Mouse (Mus musculus) limb, embryonic 15.5 days (tissue): ENCODE measurements around the gene Cers6. TPM values are rescaled to one million over a fixed set of nuclear protein-coding genes. Genes with fewer than 3 reads are reported as not detected.

ENCODE experiments used
- ATAC-seq: fragments of 200-750 bp; cut with Nextera tagmentation; 2 replicates; pipeline ENCODE4 v1.8.0; 2017; ENCODE audit warnings: low read depth, moderate TSS enrichment; ENCODE audit not compliant: insufficient number of reproducible peaks, low FRiP score, low TSS enrichment
- H3K27ac ChIP-seq: fragments of 300-500 bp; sonication (generic); 2 replicates; pipeline ENCODE4 v1.5.1; 2015; ENCODE audit warnings: moderate library complexity, mild to moderate bottlenecking, inconsistent platforms
- H3K27me3 ChIP-seq: fragments of 300-500 bp; sonication (generic); 2 replicates; pipeline ENCODE4 v1.6.1; 2015; ENCODE audit warnings: inconsistent platforms
- H3K36me3 ChIP-seq: fragments of 300-500 bp; sonication (generic); 2 replicates; pipeline ENCODE4 v1.6.1; 2015; ENCODE audit warnings: inconsistent platforms
- H3K4me1 ChIP-seq: fragments of 300-500 bp; sonication (generic); 2 replicates; pipeline ENCODE4 v1.6.1; 2015; ENCODE audit warnings: inconsistent platforms
- H3K4me2 ChIP-seq: fragments of 300-500 bp; sonication (generic); 2 replicates; pipeline ENCODE4 v1.6.1; 2015; ENCODE audit warnings: mild to moderate bottlenecking, inconsistent platforms
- H3K4me3 ChIP-seq: fragments of 300-500 bp; sonication (generic); 2 replicates; pipeline ENCODE4 v1.5.1; 2015; ENCODE audit warnings: mild to moderate bottlenecking, inconsistent platforms
- H3K9ac ChIP-seq: fragments of 300-500 bp; sonication (generic); 2 replicates; pipeline ENCODE4 v1.6.1; 2015; ENCODE audit warnings: inconsistent platforms
- H3K9me3 ChIP-seq: fragments of 300-500 bp; sonication (generic); 2 replicates; pipeline ENCODE4 v1.6.1; 2016; ENCODE audit warnings: inconsistent platforms
- WGBS: fragments of 180-500 bp; shearing (Covaris S2); methylation state at CpG from one replicate; pipeline ENCODE4 v1.1.7; 2015; 5-methylcytosine and 5-hydroxymethylcytosine counted together
- polyA plus RNA-seq: library from polyadenylated mRNA; unstranded; fragments of >200 nt; fragmentation: Nextera tagmentation; extraction: Ambion mirVana; gene quantifications from 2 replicates; pipeline ENCODE4 v1.2.1, GENCODE M21; 2015

Gene Cers6
- polyA plus RNA-seq, 1 experiment from 2014 or later: 27.6 TPM

GRCm38 (mm10) chr2:68862464-68863266, 1.4 kb downstream of the Cers6 start:
- Histone ChIP-seq H3K4me1 (peaks cover 11% of the 10 kb centered on the region; the same call in 1 of the 2 replicates), H3K4me2 (peak overlapping the region; percentile 79), H3K27ac (no peak overlapping the region; the same call in 1 of the 2 replicates), H3K9ac (peak overlapping the region; percentile 81), H3K36me3 (no peaks in the 10 kb centered on the region), H3K4me3 (peak overlapping the region; percentile 68), H3K27me3 (no peaks in the 10 kb centered on the region; the same call in 1 of the 2 replicates), H3K9me3 (no peaks in the 10 kb centered on the region)
- WGBS: 9% methylated on average over 15 of the region's 15 CpGs
- ATAC-seq: no peak

GRCm38 (mm10) chr2:68863561-68863960, 2.3 kb downstream of the Cers6 start:
- no peak overlapping the region for H3K27ac ChIP-seq
- 30% methylated on average over 6 of the region's 6 CpGs for WGBS
- no peaks in the 10 kb centered on the region; the same call in 1 of the 2 replicates for H3K27me3 ChIP-seq
- H3K4me1 ChIP-seq: peaks cover 11% of the 10 kb centered on the region; the same call in 1 of the 2 replicates
- H3K9me3 ChIP-seq: no peaks in the 10 kb centered on the region
- peak overlapping the region; percentile 68 for H3K4me3 ChIP-seq
- peak overlapping the region; percentile 79; the same call in 1 of the 2 replicates for H3K4me2 ChIP-seq
- no peak for ATAC-seq
- no peak overlapping the region for H3K9ac ChIP-seq
- no peaks in the 10 kb centered on the region for H3K36me3 ChIP-seq

- Histone ChIP-seq H3K4me2 (no peak overlapping the region), H3K36me3 (no peaks in the 10 kb centered on the region), H3K4me3 (no peak overlapping the region), H3K9me3 (no peaks in the 10 kb centered on the region), H3K27me3 (no peaks in the 10 kb centered on the region; the same call in 1 of the 2 replicates), H3K4me1 (peaks cover 11% of the 10 kb centered on the region; the same call in 1 of the 2 replicates), H3K27ac (no peak overlapping the region), H3K9ac (no peak overlapping the region)
- WGBS: 69% methylated on average over 2 of the region's 2 CpGs
- no peak for ATAC-seq
These were observed 3.1 kb downstream of the Cers6 start for GRCm38 (mm10) chr2:68864366-68864765.

- ATAC-seq: no peak
- no peak overlapping the region for H3K4me3 ChIP-seq
- no peak overlapping the region for H3K4me2 ChIP-seq
- no peaks in the 10 kb centered on the region for H3K9me3 ChIP-seq
- H3K36me3 ChIP-seq: no peaks in the 10 kb centered on the region
- WGBS: 64% methylated on average over 4 of the region's 4 CpGs
- H3K4me1 ChIP-seq: peaks cover 5% of the 10 kb centered on the region; the same call in 1 of the 2 replicates
- H3K27me3 ChIP-seq: no peaks in the 10 kb centered on the region
- H3K9ac ChIP-seq: no peak overlapping the region
- no peak overlapping the region for H3K27ac ChIP-seq
These were observed 5.9 kb downstream of the Cers6 start for GRCm38 (mm10) chr2:68867148-68867547.

- no peak overlapping the region for H3K4me2 ChIP-seq
- H3K36me3 ChIP-seq: no peaks in the 10 kb centered on the region
- H3K4me1 ChIP-seq: peaks cover 8% of the 10 kb centered on the region; the same call in 1 of the 2 replicates
- no peaks in the 10 kb centered on the region for H3K27me3 ChIP-seq
- H3K4me3 ChIP-seq: no peak overlapping the region
- no peak overlapping the region for H3K9ac ChIP-seq
- H3K27ac ChIP-seq: no peak overlapping the region
- no peaks in the 10 kb centered on the region for H3K9me3 ChIP-seq
- 76% methylated on average over 17 of the region's 17 CpGs for WGBS
- ATAC-seq: no peak
These were observed 9.9 kb downstream of the Cers6 start for GRCm38 (mm10) chr2:68870999-68871780.

GRCm38 (mm10) chr2:68873086-68873485, 11.8 kb downstream of the Cers6 start:
- Histone ChIP-seq H3K36me3 (no peaks in the 10 kb centered on the region), H3K4me1 (peaks cover 8% of the 10 kb centered on the region; the same call in 1 of the 2 replicates), H3K4me3 (no peak overlapping the region), H3K9ac (no peak overlapping the region), H3K9me3 (no peaks in the 10 kb centered on the region), H3K27ac (no peak overlapping the region), H3K27me3 (no peaks in the 10 kb centered on the region), H3K4me2 (no peak overlapping the region)
- ATAC-seq: no peak
- WGBS: 78% methylated on average over 6 of the region's 6 CpGs

GRCm38 (mm10) chr2:68873653-68874441, 12.6 kb downstream of the Cers6 start:
- H3K9ac ChIP-seq: no peak overlapping the region
- 62% methylated on average over 15 of the region's 15 CpGs for WGBS
- no peaks in the 10 kb centered on the region for H3K36me3 ChIP-seq
- no peak overlapping the region for H3K27ac ChIP-seq
- H3K4me3 ChIP-seq: no peak overlapping the region
- no peaks in the 10 kb centered on the region for H3K27me3 ChIP-seq
- H3K9me3 ChIP-seq: no peaks in the 10 kb centered on the region
- H3K4me1 ChIP-seq: peaks cover 8% of the 10 kb centered on the region; the same call in 1 of the 2 replicates
- H3K4me2 ChIP-seq: no peak overlapping the region
- ATAC-seq: no peak

GRCm38 (mm10) chr2:68874575-68874974, 13.3 kb downstream of the Cers6 start:
- no peaks in the 10 kb centered on the region for H3K27me3 ChIP-seq
- H3K4me1 ChIP-seq: peaks cover 8% of the 10 kb centered on the region; the same call in 1 of the 2 replicates
- H3K9ac ChIP-seq: no peak overlapping the region
- no peaks in the 10 kb centered on the region for H3K36me3 ChIP-seq
- 79% methylated on average over 6 of the region's 6 CpGs for WGBS
- no peak for ATAC-seq
- no peak overlapping the region for H3K4me2 ChIP-seq
- no peaks in the 10 kb centered on the region for H3K9me3 ChIP-seq
- no peak overlapping the region for H3K27ac ChIP-seq
- H3K4me3 ChIP-seq: no peak overlapping the region

- Histone ChIP-seq H3K36me3 (no peaks in the 10 kb centered on the region), H3K27me3 (no peaks in the 10 kb centered on the region), H3K9ac (no peak overlapping the region), H3K4me3 (no peak overlapping the region), H3K27ac (no peak overlapping the region), H3K9me3 (no peaks in the 10 kb centered on the region), H3K4me2 (no peak overlapping the region), H3K4me1 (peaks cover 4% of the 10 kb centered on the region; the same call in 1 of the 2 replicates)
- ATAC-seq: no peak
- 85% methylated on average over 4 of the region's 4 CpGs for WGBS
These were observed 17.9 kb downstream of the Cers6 start for GRCm38 (mm10) chr2:68879071-68879651.

GRCm38 (mm10) chr2:68884573-68884972, 23.3 kb downstream of the Cers6 start:
- no peak overlapping the region for H3K4me3 ChIP-seq
- no peaks in the 10 kb centered on the region for H3K9me3 ChIP-seq
- H3K9ac ChIP-seq: no peak overlapping the region

GRCm38 (mm10) chr2:68885206-68885605, 24.0 kb downstream of the Cers6 start:
- H3K27me3 ChIP-seq: no peaks in the 10 kb centered on the region
- no peak for ATAC-seq
- peaks cover 27% of the 10 kb centered on the region for H3K4me1 ChIP-seq
- no peak overlapping the region for H3K4me3 ChIP-seq
- no peaks in the 10 kb centered on the region for H3K9me3 ChIP-seq
- no peak overlapping the region for H3K9ac ChIP-seq
- no peaks in the 10 kb centered on the region for H3K36me3 ChIP-seq
- H3K4me2 ChIP-seq: 0 out of 2 replicates have a peak overlapping the region, but pooled peaks have one; percentile 5
- no peak overlapping the region for H3K27ac ChIP-seq
- WGBS: 89% methylated on average over 2 of the region's 2 CpGs

More at GRCm38 (mm10) chr2:68884573-68884972, 23.3 kb downstream of the Cers6 start:
- WGBS: 60% methylated on average over 7 of the region's 7 CpGs
- Histone ChIP-seq H3K36me3 (no peaks in the 10 kb centered on the region), H3K27me3 (no peaks in the 10 kb centered on the region), H3K4me2 (no peak overlapping the region), H3K27ac (no peak overlapping the region), H3K4me1 (peaks cover 27% of the 10 kb centered on the region)
- no peak for ATAC-seq
